Mouse (Mus musculus) olfactory bulb, adult 2 months (tissue): Measurements from ENCODE around the gene Prss36.

Source experiments
- CTCF ChIP-seq: fragments of 200-500 bp; IDR thresholded peaks from 2 replicates; pipeline ENCODE4 v1.5.1; 2012; ENCODE audit warnings: low read depth, mild to moderate bottlenecking, low read length, moderate library complexity; ENCODE audit not compliant: insufficient read depth
- POLR2A ChIP-seq: fragments of 200-500 bp; IDR thresholded peaks from 2 replicates; pipeline ENCODE4 v1.6.1; 2012; ENCODE audit warnings: mild to moderate bottlenecking, low read depth, low read length, moderate library complexity; ENCODE audit not compliant: insufficient read depth

GRCm38 (mm10) chr7:127928596-127928995 is 17.9 kb downstream of the Prss36 start:
- no peak for TF ChIP-seq CTCF
- no peak for TF ChIP-seq POLR2A
